Mouse (Mus musculus): ENCODE results near the gene Trim41. TPM values are rescaled to one million over a fixed set of nuclear protein-coding genes. Genes with fewer than 3 reads are reported as not detected.

Trim41 gene
- total RNA-seq, 2 experiments from 2014 or later: 44.1 to 58.1 TPM

Other genes starting within 250 kb of the Trim41 start
- gene Rack1, start 17.0 kb downstream of the Trim41 start, total RNA-seq (2021): 100 to 1,000 TPM; 336 to 363 TPM
- gene Trim7, start 8.8 kb upstream of the Trim41 start, total RNA-seq (2021): 1 to 10 TPM; 4.9 to 5.6 TPM
- gene Gm12184, start 9.3 kb upstream of the Trim41 start, total RNA-seq (2021): 1 to 10 TPM in 1 of 2 experiments, under 1 TPM in 1; 0.98 to 1.4 TPM
- 1 to 10 TPM; 3.3 TPM for gene Irgm1, start 54.3 kb upstream of the Trim41 start, total RNA-seq (2021)
- gene Gm5431, start 84.9 kb upstream of the Trim41 start, total RNA-seq (2021): under 1 TPM; 0.33 to 0.39 TPM
- 1 to 10 TPM in 1 of 2 experiments, under 1 TPM in 1; 0.54 to 1.2 TPM for gene Psme2b, start 128.8 kb upstream of the Trim41 start, total RNA-seq (2021)
- not detected for gene Olfr56, start 161.5 kb upstream of the Trim41 start, total RNA-seq (2021)
- gene 9930111J21Rik1, start 162.0 kb upstream of the Trim41 start, total RNA-seq (2021): 1 to 10 TPM in 1 of 2 experiments, under 1 TPM in 1; 0.47 to 1.2 TPM
- gene Gm12185, start 174.9 kb upstream of the Trim41 start, total RNA-seq (2021): not detected
- gene Tgtp1, start 176.8 kb upstream of the Trim41 start, total RNA-seq (2021): not detected
- 1 to 10 TPM in 1 of 2 experiments, under 1 TPM in 1; 0.71 to 1.0 TPM for gene 9930111J21Rik2, start 233.9 kb upstream of the Trim41 start, total RNA-seq (2021)
- under 1 TPM in 1 of 2 experiments, not detected in 1; 0.11 TPM for gene Tgtp2, start 246.9 kb upstream of the Trim41 start, total RNA-seq (2021)